Mouse (Mus musculus) embryonic fibroblast, embryonic 13.5 days (primary cell): ENCODE data around the gene Gm42674. TPM values are rescaled to one million over a fixed set of nuclear protein-coding genes. Genes with fewer than 3 reads are reported as not detected.

ENCODE experiments used
- H3K27ac ChIP-seq: 2 replicates; pipeline ENCODE4 v1.5.1; 2012; ENCODE audit warnings: low read length, control low read depth, inconsistent platforms; ENCODE audit not compliant: insufficient read depth
- H3K4me1 ChIP-seq: 2 replicates; pipeline ENCODE4 v1.6.1; 2011; ENCODE audit warnings: low read length; ENCODE audit not compliant: control insufficient read depth, insufficient read depth
- H3K4me3 ChIP-seq: 2 replicates; pipeline ENCODE4 v1.5.1; 2011; ENCODE audit warnings: mild to moderate bottlenecking, control low read depth, low read length; ENCODE audit not compliant: insufficient read depth
- CTCF ChIP-seq: IDR thresholded peaks from 2 replicates; pipeline ENCODE4 v1.5.1; 2011; ENCODE audit warnings: mild to moderate bottlenecking, control low read depth, low read length, moderate library complexity, borderline replicate concordance; ENCODE audit not compliant: insufficient read depth
- POLR2A ChIP-seq: IDR thresholded peaks from 2 replicates; pipeline ENCODE4 v1.6.1; 2011; ENCODE audit warnings: low read depth, mild to moderate bottlenecking, control low read depth, low read length, moderate library complexity
- polyA plus RNA-seq: library from polyadenylated mRNA; stranded (reverse); fragments of >200 nt; gene quantifications from 2 replicates; pipeline ENCODE4 v1.2.4, GENCODE M21; 2011; ENCODE audit warnings: low read depth; ENCODE audit not compliant: missing spikeins, insufficient read length

Gene Gm42674
- polyA plus RNA-seq, 1 experiment: not detected

GRCm38 (mm10) chr3:90653717-90654116 is 52.0 kb downstream of the Gm42674 start, which contains the start of gene S100a7a:
S100a7a (plus strand) TSS chr3:90654017.
- TF ChIP-seq POLR2A: no peak
- no peak for TF ChIP-seq CTCF
- H3K4me1 ChIP-seq: peaks cover 5% of the 10 kb centered on the region; the same call in 1 of the 2 replicates
- no peak within 1 kb of the TSS for H3K4me3 ChIP-seq
- H3K27ac ChIP-seq: no peak within 1 kb of the TSS

Other genes with a start within 250 kb of the Gm42674 start
- 9.0 and 20.0 TPM in 2 replicates for gene Slc27a3, start 212.0 kb upstream of the Gm42674 start, polyA plus RNA-seq
- gene Ints3, start 168.3 kb upstream of the Gm42674 start, polyA plus RNA-seq: 39.5 and 40.0 TPM in 2 replicates
- gene Npr1, start 136.0 kb upstream of the Gm42674 start, polyA plus RNA-seq: 0.18 TPM in 1 of 2 replicates, not detected in the other
- gene Ilf2, start 125.8 kb upstream of the Gm42674 start, polyA plus RNA-seq: 82.1 and 97.0 TPM in 2 replicates
- 87.6 and 102 TPM in 2 replicates for gene Snapin, start 110.9 kb upstream of the Gm42674 start, polyA plus RNA-seq
- 92.9 and 111 TPM in 2 replicates for gene Chtop, start 92.4 kb upstream of the Gm42674 start, polyA plus RNA-seq
- gene S100a1, start 87.5 kb upstream of the Gm42674 start, polyA plus RNA-seq: 27.6 and 37.9 TPM in 2 replicates
- 38.7 and 60.4 TPM in 2 replicates for gene S100a13, start 87.5 kb upstream of the Gm42674 start, polyA plus RNA-seq
- not detected in 2 replicates for gene S100a14, start 75.0 kb upstream of the Gm42674 start, polyA plus RNA-seq
- 40.2 and 49.1 TPM in 2 replicates for gene S100a16, start 64.7 kb upstream of the Gm42674 start, polyA plus RNA-seq
- gene S100a3, start 41.3 kb upstream of the Gm42674 start, polyA plus RNA-seq: 1.7 TPM in 1 of 2 replicates, not detected in the other
- not detected in 2 replicates for gene S100a2, start 11.7 kb upstream of the Gm42674 start, polyA plus RNA-seq
- gene S100a4, start 1.9 kb downstream of the Gm42674 start, polyA plus RNA-seq: 454 and 1,115 TPM in 2 replicates
- not detected in 2 replicates for gene S100a5, start 6.6 kb downstream of the Gm42674 start, polyA plus RNA-seq
- 3,458 and 7,173 TPM in 2 replicates for gene S100a6, start 11.0 kb downstream of the Gm42674 start, polyA plus RNA-seq
- gene S100a7a, start 52.1 kb downstream of the Gm42674 start, polyA plus RNA-seq: 1.9 and 2.2 TPM in 2 replicates
- gene S100a8, start 67.1 kb downstream of the Gm42674 start, polyA plus RNA-seq: not detected in 2 replicates
- not detected in 2 replicates for gene S100a9, start 93.8 kb downstream of the Gm42674 start, polyA plus RNA-seq
- gene Pglyrp4, start 125.0 kb downstream of the Gm42674 start, polyA plus RNA-seq: not detected in 2 replicates
- gene Gm5849, start 176.0 kb downstream of the Gm42674 start, polyA plus RNA-seq: not detected in 2 replicates